Mouse (Mus musculus) kidney, postnatal 14 days (tissue): ENCODE data around the gene Tmed10.

Experiments
- DNase-seq: peaks from one replicate; pipeline ENCODE4 v3.0.0; 2022; ENCODE audit warnings: mixed read lengths

Tmed10 gene

DNA sequence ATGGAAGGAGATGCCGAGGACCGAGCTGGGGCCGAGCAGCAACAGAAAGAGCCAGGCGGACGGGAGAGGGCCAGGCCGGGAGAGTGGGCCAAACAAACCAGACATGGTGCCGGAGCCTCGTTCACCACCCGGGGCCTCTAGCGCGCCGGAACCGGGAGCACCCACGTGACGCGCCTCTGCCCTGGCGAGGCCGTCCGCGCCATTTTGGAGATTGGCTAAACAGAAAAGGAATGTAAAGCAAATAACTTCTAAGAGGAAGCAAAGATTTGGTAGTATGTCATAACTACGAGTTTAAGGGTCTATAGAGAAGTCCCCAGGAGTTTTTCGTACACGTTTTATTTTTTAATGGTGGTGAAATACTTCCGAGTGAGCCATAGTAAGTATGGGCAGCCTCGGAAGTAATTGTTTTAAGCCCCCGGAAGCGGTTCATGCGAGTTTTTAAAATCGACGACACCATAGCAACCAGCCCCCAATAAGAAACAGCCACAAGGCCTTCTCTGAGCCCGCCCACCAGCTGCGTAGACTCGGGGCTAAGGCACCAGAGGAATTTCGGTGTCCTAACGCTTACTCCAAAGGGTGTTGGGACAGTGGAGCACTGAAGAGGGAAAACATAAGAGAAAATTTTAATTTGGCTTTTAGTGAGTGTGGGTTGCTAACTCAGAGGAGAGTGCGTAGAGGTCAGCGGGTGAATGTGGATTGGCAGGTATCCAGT is at the start of gene Tmed10:
Gene Tmed10, minus strand, starts transcription at position 287 of the 712 bp plus-strand sequence.
- DNase-seq = peak; percentile 94

DNA sequence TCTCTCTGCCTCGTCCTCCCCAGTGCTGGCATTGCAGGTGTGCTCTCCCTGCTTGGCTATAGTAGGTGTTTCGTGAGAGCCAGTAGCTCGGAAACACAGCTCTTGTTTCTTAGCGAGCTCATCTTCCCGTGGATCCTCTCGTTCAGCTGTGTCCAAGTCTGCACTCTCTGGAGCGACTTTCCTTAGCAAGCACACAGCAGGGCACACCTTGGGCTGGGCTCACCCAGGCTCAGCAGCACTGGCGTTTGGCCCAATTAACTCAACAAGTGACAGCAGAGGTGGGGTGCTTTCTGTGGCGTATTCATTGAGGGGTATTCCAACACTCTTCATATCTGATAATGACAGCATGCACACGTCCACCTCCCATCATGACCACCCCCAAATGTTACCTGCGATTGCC is 48.6 kb upstream of the Tmed10 start:
- DNase-seq = no peak

GRCm38 (mm10) chr12:85422536-85422935 is 47.9 kb upstream of the Tmed10 start:
- DNase-seq = peak; percentile 53

DNA sequence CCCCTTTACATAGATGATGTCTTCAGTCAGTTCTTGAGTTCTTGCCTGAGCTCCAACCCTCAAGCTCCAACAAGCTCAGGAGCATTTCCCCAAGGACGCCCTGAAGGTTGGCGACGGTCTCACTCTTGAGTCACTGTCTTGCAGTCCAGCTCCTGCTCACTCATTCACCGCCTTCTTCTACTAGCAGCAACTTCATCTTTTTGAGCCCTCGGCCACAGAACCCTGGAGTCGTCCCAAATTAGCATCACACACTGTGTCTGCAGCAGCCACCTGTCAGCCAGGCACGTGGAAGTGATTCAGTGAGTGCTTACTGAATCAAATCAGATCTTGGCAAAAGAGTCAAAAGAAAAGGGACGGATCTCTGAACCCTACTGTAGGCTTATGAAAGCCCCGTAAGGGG is 46.3 kb upstream of the Tmed10 start:
- no peak for DNase-seq

DNA sequence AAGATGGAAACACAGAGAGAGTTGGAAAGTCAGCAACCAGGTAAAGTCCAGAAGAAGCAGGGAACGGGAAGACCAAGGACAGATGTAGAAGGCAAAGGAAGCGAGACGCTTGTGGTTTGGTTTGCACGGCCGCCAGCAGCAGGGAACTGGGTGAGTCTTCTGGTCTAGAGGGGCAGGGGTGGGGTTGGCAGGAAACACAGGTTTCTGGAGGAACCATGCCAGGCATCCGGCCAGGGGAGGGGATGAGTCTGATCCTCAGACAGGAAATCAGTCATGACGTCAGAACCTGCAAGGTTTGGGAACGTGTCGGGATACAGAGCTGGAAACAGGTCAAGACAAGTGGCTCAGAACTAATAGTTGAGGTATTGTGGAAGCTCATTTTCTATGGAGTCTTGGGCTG is 43.2 kb upstream of the Tmed10 start:
- peak; percentile 76 for DNase-seq

- no peak for DNase-seq
These were observed 41.7 kb upstream of the Tmed10 start for GRCm38 (mm10) chr12:85416298-85416697.

- no peak for DNase-seq
These were observed 41.2 kb upstream of the Tmed10 start for GRCm38 (mm10) chr12:85415876-85416275.

GRCm38 (mm10) chr12:85411136-85411535 is 36.5 kb upstream of the Tmed10 start:
- DNase-seq = no peak

DNA sequence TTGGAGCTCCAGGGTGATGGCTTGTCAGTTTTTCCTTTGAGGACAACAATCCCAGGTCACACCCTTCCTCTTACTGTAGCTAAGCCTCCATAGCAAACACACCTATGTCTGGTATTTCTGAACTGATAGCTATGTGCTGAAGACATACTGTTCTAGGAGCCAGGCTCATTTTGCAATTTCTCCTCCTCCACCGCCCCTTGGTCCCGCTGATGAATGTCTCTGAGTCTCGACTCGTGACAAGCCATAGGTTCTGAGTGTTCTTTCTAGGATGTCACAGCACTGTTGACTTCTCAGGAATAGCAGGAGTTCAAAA is 23.3 kb upstream of the Tmed10 start:
- DNase-seq = no peak

DNA sequence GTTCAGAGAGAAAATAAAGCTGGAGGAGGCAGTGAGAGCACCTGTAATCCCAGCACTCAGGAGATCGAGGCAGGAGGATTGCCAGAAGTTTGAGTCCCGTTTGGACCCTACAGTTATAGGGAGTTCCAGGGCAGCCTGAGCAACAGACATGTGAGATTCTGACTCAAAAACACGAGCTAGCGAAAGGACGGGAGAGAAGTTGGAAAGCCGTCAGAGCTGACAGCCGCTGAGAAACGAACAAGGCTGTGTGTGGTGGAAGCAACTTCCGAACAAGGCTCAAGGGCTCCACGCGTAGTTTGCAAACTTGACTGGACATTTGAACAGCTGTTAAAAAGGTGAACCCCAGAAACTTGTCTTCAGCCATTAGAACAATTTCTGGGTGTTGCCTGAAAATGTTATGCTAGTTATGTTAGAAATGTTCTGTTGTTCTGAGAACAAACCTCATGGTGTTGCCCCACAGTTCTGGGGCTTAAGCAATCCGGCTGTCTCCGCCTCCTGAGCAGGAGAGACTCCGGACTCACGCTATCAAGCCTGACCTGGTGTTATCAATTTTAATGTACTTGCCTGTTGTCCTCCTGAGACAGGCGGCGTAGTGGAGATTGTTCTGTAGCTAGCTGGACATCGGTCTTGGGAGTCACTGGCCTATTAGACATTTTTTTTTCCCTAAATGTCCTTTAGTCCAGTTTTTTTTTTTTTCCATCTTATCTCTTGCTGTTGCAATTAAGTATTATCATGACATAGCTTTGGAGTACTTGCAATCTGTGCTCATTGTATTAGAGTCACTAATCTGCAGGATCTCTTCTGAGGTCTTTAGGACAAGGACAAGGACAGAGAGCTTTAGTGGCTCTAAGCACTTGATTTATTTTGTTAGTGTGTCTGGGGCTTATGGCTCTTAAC is 22.7 kb upstream of the Tmed10 start:
- no peak for DNase-seq

GRCm38 (mm10) chr12:85393981-85394380 is 19.3 kb upstream of the Tmed10 start:
- no peak for DNase-seq

GRCm38 (mm10) chr12:85393526-85393925 is 18.9 kb upstream of the Tmed10 start:
- no peak for DNase-seq

DNA sequence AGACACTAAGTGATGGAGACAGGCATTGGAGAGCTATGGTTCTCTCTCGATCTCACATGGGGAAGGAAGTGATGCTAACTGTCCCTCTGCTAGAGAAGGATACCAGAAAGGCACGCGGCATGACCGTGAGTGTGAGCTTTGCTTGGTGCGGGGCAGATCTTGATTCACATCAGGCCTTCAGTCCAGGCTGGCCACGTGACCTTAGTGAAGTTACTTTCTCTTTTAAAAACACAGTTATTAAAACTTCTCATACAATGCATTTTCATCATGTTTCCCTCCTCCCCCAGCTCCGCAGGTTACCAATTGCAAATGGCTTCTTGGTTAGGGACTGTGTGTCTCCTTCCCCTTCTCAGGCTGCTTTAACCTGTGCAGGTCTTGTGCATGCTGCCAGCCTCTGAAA is 16.5 kb upstream of the Tmed10 start:
- no peak for DNase-seq

GRCm38 (mm10) chr12:85389204-85390185 is 14.8 kb upstream of the Tmed10 start:
- DNase-seq = no peak

DNA sequence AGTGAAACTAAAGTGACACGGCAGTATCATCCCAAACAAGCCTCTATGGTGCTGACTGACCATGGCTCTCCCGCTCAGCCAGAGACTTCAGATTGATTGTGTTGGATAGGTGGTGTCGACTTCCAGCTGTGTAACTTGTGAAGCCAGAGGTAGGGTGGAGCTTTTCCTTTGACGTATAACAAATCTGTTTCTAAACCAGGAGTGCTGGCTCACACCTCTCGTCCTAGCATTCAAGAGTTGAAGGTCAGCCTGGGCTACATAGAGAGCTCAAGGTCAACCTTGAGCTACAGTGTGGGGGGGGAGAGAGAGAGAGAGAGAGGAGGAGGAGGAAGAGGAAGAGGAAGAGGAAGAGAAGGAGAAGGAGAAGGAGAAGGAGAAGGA is 11.3 kb upstream of the Tmed10 start:
- no peak for DNase-seq

DNA sequence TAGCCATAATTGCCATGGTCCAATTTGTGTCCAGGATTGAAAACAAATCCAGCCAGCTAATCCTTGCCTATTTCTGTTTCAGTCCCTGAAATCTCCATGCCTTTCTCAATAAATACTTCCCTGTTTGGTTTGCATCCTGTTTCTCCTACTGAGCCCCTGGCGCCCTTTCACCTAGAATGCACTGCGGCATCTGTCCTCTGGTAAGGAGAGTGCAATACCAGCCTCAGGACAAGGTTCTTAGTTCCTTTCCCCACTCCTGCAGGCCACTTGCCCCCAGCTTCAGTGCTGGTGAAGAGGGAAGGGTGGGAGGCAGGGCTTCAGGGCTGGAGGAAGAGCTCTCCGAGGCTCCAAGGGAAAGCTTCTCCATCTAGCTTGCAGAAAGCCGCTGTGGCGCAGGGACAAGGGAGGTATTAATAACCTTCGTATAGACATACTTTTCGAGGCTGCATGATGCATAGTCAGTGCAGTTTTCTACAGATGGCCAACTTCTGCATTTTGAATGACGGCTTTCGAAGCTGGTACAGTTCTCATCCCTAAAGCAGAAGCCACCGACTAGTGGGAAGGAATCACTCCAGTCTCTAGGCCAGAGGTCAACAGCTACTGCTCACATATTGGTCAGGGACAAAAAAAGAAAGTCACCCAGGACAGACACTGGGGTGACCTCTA is 10.8 kb upstream of the Tmed10 start:
- no peak for DNase-seq

- no peak for DNase-seq
These were observed 8.4 kb upstream of the Tmed10 start for GRCm38 (mm10) chr12:85382761-85383680.

GRCm38 (mm10) chr12:85381570-85381969 is 6.9 kb upstream of the Tmed10 start:
- DNase-seq = no peak

DNA sequence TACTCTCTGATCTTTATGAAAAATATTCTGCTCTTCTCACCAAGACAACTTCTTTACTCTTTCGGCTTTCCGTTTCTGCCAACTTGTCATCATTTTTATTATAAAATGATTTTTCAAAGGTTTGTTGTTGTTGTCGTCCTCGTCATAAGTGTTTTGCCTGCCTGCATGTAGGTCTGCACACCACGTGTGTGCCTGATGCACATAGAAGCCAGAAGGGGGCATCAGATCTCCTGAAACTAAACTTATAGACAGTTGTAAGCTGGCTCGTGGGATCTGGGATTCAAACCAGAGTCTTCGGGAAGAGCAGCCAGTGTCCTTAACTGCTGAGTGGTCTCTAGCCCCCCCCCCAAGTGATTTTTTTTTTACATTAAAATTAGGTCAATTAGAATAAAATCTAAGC is 6.3 kb upstream of the Tmed10 start:
- no peak for DNase-seq

DNA sequence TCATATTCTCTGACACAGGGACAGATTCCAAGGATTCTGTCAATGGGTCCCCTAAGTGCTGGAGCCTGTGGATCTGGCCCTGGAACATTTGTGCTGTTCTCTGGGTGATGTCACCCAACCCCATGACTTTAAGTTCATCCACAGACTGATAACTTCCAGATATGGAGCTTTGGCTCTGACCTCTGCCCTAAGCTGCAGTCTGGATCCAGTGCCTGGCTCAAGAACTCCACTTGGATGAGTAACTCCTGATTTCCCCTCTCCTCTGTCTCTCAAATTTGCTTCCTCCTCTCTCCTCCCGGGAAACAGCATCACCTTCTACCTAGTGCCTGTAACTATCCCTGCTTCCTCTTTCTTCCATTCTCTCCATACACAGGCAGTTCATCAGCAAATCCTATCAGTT is 5.7 kb upstream of the Tmed10 start:
- no peak for DNase-seq

GRCm38 (mm10) chr12:85378271-85378670 is 3.6 kb upstream of the Tmed10 start:
- no peak for DNase-seq
